Mouse (Mus musculus): Measurements from ENCODE around the gene Rpap3. TPM values are rescaled to one million over a fixed set of nuclear protein-coding genes. Genes with fewer than 3 reads are reported as not detected.

Rpap3 gene
- 10 to 100 TPM; 21.2 to 22.8 TPM for total RNA-seq (2021)
- long read RNA-seq, transcript Rpap3-201 (17 exons, 2,271 nt) = major isoform, 33 of 41 reads
- long read RNA-seq, partial matches to known transcripts = 3 of 41 reads
- long read RNA-seq, other reads (novel, unspliced or antisense) = 5 of 41 reads

DNA sequence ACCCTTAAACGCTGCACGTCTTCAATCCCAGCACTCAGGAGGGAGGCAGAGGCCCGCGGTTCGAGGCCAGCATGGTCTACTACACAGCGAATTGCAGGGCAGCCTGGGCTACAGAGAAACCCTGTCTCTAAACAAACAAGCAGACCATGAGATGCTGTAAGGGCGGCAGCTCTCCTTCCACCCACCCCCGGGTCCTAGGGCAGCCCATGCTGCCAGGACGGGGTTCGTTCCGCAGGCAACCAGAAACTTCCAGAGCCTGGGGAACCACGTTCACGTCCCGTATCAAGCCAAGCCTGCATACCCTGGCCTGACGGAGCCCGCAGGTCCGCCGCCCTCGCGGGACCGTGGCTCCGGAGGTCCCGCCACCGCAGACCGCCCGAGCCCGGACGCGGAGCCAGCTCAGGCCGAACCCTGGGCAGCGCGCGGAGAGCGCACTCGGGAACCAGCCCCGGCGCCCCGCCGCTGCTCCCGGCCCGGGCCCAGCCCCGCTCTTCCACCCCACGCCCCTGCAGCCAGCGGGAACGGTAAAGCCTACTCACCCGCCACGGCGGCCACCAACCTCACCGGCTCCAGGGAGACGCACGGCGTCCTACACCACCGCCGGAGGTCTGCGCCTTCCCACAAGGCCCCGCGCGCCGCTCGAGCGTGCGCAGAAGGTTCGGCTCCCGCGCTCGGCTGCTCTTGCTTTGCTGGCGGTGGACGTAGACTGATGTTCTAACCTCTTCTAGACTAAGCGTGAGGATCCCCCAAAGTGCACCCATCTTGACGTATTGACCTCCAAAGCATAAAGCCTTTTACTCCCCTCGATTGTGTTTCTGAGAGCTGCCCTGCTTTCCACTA, at the start of gene Rpap3:
Gene Rpap3, minus strand, starts transcription at position 615 of the 840 bp plus-strand sequence.
- DNase-seq (ENCODE audit: low spot score in 2 of 2) = peak; percentile 84 to 91

GRCm38 (mm10) chr15:97755361-97755760, 49.7 kb upstream of the Rpap3 start:
- no peak for DNase-seq (ENCODE audit: low spot score in 2 of 2)

DNA sequence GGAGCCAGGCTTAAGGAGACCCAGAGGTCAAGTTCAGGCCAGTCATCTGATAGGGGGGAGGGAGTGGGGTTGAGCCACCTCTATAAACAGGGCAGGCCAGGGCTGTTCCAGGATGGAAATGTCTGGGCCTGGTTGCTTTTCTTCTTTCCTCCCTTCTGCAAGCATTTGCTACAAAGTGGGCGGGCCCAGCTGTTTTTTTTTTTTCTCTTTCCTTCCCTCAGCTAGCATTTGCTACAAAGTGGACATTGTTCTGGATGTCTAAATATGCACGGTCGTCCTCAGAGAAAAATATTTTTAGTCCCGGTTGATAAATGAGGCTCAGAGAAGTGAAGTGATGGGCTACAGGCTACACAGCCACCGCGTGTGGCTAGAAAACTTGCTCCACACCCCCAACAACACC, 48.9 kb upstream of the Rpap3 start:
- DNase-seq (ENCODE audit: low spot score in 2 of 2) = no peak

DNA sequence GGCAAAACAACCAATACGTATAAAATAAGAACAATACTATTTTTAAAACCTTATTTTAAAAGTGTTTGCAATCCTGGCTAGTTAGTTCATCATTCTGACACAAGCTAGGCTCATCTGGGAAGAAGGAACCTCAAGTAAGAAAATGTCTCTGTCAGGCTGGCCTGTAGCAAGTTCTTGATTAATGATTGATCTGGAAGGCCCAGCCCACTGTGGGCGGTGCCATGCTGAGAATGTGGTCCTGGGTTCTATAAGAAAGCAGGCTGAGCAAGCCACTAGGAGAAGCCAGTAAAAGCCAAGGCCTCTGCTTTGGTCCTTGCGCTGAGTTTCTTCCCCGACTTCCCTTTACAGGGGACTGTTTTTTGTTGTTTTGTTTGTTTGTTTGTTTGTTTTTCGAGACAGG, 46.9 kb upstream of the Rpap3 start:
- DNase-seq (ENCODE audit: low spot score in 2 of 2) = no peak

DNA sequence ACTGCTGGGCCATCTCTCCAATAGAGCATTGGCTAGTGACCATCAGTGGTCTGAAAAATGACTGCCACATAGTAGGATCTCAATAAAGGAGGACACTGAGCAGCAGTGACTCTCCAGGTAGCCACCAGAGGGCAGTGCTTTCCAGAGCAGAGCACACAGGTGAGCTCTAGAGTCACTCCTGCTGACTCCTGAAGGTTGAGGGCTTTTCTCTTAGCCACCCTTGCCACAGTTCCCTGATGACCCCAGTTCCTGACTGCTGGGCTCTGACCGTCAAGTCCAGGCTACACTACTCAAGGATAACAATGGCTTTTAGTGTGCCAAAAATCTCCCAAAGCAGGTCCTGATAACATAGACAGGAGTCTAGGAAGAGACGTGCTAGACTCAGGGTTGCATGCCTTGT, 46.1 kb upstream of the Rpap3 start:
- no peak for DNase-seq (ENCODE audit: low spot score in 2 of 2)

- peak; percentile 71 to 83 for DNase-seq (ENCODE audit: low spot score in 2 of 2)
These were observed 45.1 kb upstream of the Rpap3 start for GRCm38 (mm10) chr15:97750697-97751096.

DNA sequence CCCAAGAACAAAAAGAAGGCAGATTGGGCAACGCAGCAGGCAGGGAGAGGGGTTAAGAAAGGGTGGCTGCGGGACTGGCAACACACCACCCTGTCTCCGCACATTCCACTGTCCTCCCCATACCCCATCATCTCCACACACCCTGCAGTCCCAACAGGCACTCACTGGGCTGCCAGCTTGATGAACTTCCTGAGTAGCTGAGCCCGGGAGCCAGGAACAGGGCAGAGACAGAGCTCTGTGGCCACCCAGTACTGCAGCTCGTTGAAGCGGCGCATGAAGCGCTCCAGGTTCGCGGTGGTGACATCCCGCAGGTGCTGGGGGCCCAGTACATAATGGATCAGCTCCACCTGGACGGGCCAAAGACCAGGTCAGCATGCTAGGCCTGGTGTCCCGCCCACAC, 44.2 kb upstream of the Rpap3 start:
- DNase-seq (ENCODE audit: low spot score in 2 of 2) = no peak

GRCm38 (mm10) chr15:97749397-97749796, 43.8 kb upstream of the Rpap3 start:
- no peak for DNase-seq (ENCODE audit: low spot score in 2 of 2)

DNA sequence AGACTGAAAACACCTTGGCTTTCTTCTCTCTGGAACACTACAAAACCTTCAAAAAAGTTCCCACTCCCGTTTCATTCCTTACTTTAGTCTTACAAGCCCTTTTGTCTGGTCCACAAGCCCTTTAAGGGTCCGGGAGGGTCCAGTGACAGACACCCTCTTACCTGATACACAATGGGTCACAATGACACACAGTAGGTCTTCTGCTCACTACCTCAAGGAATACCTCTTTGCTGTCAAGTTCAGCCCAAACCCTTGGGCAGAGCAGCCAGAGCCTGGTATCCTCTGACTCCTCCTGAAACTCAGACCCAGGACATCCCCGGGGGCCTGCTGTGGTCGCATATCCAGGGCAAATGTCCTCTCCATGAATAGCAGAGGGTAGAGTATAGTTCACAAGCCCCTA, 43.3 kb upstream of the Rpap3 start:
- DNase-seq (ENCODE audit: low spot score in 2 of 2) = no peak

GRCm38 (mm10) chr15:97748309-97748708, 42.7 kb upstream of the Rpap3 start:
- DNase-seq (ENCODE audit: low spot score in 2 of 2) = no peak

- DNase-seq (ENCODE audit: low spot score in 2 of 2) = no peak
These were observed 41.9 kb upstream of the Rpap3 start for GRCm38 (mm10) chr15:97747486-97747885.

- DNase-seq (ENCODE audit: low spot score in 2 of 2) = no peak
These were observed 41.1 kb upstream of the Rpap3 start for GRCm38 (mm10) chr15:97746748-97747147.

DNA sequence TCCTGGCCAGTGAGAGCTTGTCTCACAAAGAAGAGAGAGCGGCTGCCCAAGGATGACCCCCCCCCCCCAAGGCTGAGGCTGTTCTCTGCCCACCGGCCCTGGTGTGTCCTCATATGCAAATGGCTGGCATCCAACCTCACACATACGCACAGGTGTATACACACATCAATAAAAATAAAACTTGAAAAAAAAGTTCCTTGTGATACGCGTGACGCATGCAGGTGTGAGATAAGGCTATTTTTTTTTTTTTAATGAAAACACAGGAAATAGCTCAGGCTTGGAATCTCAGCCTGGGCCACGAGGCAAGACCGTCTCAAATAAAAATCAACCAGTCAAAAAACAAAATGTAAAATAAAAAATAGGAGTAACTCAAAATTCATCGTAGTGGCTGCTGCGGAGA, 40.7 kb upstream of the Rpap3 start:
- DNase-seq (ENCODE audit: low spot score in 2 of 2) = no peak

DNA sequence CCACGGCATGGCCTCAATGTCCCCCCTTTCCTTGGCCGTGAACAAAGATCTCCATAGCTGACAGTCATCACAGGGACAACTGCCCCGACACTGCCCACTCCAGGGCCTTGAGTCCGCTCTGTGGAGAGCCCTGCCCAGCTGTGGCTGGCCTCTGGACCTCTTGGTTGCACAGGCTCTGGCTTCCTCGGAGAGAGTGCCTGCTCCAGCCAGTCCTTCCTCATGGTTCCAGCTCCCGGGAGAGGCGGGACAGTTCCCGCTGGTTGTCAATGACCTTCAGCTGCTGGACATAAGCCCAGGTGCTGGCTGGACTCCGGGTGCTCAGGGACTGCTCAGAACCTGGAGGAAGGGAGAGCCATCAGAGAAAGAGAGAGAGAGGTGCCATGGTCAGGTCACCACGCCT, 39.7 kb upstream of the Rpap3 start:
- DNase-seq (ENCODE audit: low spot score in 2 of 2) = peak in 1 of 2 experiments; percentile 43

DNA sequence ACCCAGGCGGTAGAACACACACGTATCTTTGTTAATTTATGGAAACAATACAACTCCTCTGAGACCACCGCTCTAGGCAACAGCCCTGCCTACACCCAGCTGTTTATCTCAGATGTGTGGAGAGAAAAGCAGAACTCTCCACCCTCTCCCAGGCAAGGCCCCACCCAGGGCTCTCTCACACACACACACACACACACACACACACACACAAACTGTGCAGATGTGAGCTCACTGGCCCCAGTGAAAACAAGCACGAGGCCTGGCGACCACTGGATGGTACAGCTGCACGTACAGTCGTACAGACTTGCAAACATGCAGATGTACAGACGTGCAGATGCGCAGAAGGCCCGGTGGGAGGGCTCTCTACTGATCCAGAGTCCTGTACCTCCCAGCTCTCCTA, 39.3 kb upstream of the Rpap3 start:
- DNase-seq (ENCODE audit: low spot score in 2 of 2) = no peak

DNA sequence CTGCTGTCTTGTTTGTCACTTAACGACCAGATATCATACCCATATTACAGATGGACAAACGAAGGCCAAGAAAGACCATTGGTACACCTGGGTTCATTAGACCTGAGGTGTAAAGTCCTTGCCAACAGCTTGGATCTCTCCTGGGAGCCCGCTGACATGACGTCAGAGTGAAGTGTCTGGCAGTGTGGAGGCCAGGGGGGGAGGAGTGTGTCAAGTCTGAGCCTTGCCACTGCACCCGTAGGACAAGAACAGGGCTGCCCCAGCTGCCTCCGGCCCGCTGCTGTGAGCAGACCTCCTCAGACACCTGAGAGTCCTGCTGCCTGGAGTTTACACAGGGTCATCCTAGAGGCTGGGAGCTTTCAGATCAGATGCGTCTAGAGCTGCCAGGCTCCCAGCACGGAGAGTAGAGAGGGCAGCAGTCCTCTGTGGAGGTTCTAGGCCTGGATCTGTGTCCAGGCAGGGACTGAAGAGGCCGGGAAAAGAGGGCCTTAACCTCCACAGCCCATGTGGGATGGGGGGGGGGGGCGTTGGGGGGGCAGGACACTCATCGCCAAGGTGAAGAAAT, 38.4 kb upstream of the Rpap3 start:
- DNase-seq (ENCODE audit: low spot score in 2 of 2) = no peak

- no peak for DNase-seq (ENCODE audit: low spot score in 2 of 2)
These were observed 37.6 kb upstream of the Rpap3 start for GRCm38 (mm10) chr15:97743210-97743609.

GRCm38 (mm10) chr15:97742600-97742999, 37.0 kb upstream of the Rpap3 start:
- no peak for DNase-seq (ENCODE audit: low spot score in 2 of 2)

DNA sequence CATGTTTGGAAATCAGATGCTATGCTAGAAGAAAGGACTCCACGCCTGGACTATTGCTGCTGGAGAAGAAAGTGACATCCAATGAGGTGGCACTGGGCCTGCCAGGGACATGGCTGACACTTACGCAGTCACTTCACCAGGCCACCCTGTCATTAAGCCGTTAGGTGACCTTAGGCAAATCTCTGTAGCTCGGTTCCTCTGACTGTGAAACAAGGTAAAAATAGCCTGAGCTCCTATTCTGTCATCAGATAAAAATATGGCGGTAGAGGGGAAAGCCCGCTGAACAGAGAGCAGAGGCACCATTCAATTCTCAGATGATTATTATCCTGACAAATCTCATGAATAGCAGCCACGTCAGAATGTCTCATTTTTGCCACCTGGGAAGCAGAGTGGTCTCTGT, 36.4 kb upstream of the Rpap3 start:
- no peak for DNase-seq (ENCODE audit: low spot score in 2 of 2)

DNA sequence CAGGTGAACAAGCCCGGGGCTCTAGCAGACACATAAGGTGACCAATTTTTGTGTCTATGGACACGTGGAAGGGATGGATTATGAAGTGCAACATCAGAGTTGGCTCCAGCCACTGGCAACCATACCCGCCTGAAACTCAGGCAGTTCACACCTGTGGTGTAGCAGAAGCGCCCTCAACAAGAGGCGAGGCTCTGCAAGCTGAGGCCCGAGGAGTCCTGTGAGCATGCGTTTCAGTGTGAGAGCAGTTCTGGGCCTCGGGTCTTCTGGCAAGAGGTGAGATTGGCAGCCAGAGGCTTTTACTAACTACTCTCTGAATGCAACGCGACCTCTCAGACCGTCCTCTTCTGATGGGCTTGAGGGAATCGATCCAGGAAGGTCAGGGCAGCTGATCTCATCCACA, 36.0 kb upstream of the Rpap3 start:
- DNase-seq (ENCODE audit: low spot score in 2 of 2) = no peak

GRCm38 (mm10) chr15:97740283-97740732, 34.7 kb upstream of the Rpap3 start:
- no peak for DNase-seq (ENCODE audit: low spot score in 2 of 2)

DNA sequence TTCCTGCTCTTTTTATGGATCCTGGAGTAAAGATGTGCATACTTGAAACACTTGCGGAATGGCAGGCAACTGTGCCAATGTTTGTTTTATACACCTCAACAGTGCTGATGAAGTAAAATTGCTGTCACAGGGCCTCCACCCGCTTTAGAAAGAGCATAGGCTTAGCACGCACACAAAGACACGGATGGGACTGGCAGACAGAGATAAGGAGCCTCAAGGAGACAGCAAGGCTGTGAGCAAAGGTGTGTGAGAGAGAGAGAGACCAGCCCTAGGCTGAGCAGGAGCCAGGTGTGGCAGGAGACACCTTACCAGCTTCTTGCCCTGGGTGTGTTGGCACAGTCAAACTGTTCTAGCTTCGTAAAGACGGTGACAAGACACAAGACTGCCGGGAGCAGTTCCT, 33.3 kb upstream of the Rpap3 start:
- no peak for DNase-seq (ENCODE audit: low spot score in 2 of 2)

GRCm38 (mm10) chr15:97731988-97732387, 26.4 kb upstream of the Rpap3 start:
- no peak for DNase-seq (ENCODE audit: low spot score in 2 of 2)

Measured in layer of hippocampus, adult 18-20 months (tissue).